Mouse (Mus musculus) B cell, adult (primary cell): ENCODE results near the gene Vegfa. TPM values are rescaled to one million over a fixed set of nuclear protein-coding genes. Genes with fewer than 3 reads are reported as not detected.

Source experiments
- total RNA-seq: library from RNA; stranded (reverse); gene quantifications from 4 replicates; pipeline ENCODE4 v1.2.4, GENCODE M21; 2023; ENCODE audit not compliant: inconsistent age

Vegfa gene
- 7.6 to 11.4 TPM (median 9.0 TPM) in 4 replicates for total RNA-seq

DNA sequence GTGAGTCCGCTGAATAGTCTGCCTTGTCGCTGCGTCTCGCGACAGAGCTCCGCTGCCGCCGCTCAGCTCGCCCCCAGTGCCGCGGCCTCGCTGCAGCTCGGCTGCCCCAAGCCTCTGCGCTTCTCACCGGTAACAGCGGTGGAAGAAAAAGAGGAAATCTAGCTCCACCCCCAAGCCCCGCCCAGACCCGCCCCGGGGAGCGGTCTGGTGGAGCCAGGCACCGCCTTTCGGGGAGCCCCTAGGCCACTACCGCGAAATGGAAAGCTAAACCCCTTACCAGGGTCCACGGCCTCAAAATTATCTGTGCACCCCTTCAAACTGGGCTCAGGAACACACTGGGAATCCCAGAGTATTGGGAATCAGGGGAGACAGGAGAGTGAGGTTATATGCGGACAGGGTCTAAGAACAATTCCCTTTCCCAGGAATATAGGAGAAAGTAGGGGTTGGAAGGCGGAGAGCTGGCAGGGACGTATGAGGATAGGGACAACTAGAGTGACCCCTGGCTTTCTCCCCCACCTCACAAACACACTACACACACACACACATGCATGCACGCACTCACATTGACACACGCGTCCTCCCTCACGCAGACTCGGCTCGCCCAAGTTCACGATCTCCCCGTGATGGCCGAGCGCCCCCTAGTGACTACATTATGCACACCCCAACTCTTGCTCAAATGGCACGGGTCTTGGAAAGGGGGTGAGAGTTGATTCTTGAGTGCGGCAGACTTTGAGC, at the start of gene Vegfa:
TSS of gene Vegfa (minus strand) at position 113 of the 735 bp plus-strand sequence.

Other genes with a start within 250 kb of the Vegfa start
- 47.3 to 60.2 TPM (median 53.7 TPM) in 4 replicates for gene Mrps18a, start 78.6 kb upstream of the Vegfa start, total RNA-seq
- 0.75 to 1.00 TPM in 2 of 4 replicates, not detected in the others for gene Rsph9, start 111.8 kb upstream of the Vegfa start, total RNA-seq
- gene Mad2l1bp, start 121.2 kb upstream of the Vegfa start, total RNA-seq, result 15.6 to 22.9 TPM (median 21.3 TPM) in 4 replicates
- 235 to 259 TPM (median 246 TPM) in 4 replicates for gene Gtpbp2, start 128.7 kb upstream of the Vegfa start, total RNA-seq
- gene Polh, start 170.3 kb upstream of the Vegfa start, total RNA-seq, result 13.6 to 16.2 TPM (median 15.4 TPM) in 4 replicates
- gene Xpo5, start 170.4 kb upstream of the Vegfa start, total RNA-seq, result 38.1 to 43.0 TPM (median 40.4 TPM) in 4 replicates
- 52.1 to 58.8 TPM (median 57.5 TPM) in 4 replicates for gene Polr1c, start 215.7 kb upstream of the Vegfa start, total RNA-seq
- 71.3 to 86.5 TPM (median 83.7 TPM) in 4 replicates for gene Yipf3, start 215.7 kb upstream of the Vegfa start, total RNA-seq
- gene Lrrc73, start 221.2 kb upstream of the Vegfa start, total RNA-seq, result 2.4 to 3.2 TPM (median 3.1 TPM) in 4 replicates